Mouse (Mus musculus) heart, adult 2 months (tissue): ENCODE measurements around the gene 3110001I22Rik.

Source experiments
- CTCF ChIP-seq: fragments of 200-600 bp; IDR thresholded peaks from 2 replicates; pipeline ENCODE4 v1.8.1; 2022; ENCODE audit warnings: antibody characterized with exemption, mild to moderate bottlenecking, moderate library complexity
- POLR2A ChIP-seq: fragments of 200-500 bp; IDR thresholded peaks from 2 replicates; pipeline ENCODE4 v1.6.1; 2011; ENCODE audit warnings: mild to moderate bottlenecking, low read depth, low read length, control low read depth; ENCODE audit not compliant: insufficient read depth

DNA sequence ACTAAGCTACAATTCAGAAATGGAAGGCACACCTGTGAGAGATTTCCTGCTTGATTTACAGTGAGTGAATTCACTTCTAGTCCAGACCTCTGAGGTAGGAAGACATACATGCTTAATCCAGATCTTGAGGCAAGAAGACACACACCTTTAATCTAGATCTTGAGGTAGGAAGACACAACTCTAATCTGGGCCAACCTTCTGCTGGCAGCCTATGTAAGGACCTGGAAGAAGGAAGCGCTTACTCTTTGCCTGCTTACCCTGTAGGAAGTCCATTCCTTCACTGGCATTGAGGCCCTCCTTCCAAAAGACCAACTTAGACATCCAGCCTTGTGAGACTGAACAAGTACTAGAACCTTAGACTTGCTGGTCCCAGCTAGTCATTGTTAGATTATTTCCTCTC lies 2.4 kb upstream of the 3110001I22Rik start:
- TF ChIP-seq POLR2A (no peak), CTCF (no peak)
